Mouse (Mus musculus) retina, postnatal 1 day (tissue): ENCODE results near the gene Kmt5c.

Experiments used
- DNase-seq: peaks from one replicate; pipeline ENCODE4 v3.0.0-alpha.2; 2012

Gene Kmt5c

GRCm38 (mm10) chr7:4739544-4740275, at the start of gene Kmt5c:
Kmt5c (plus strand) TSS chr7:4740115.
- peak; percentile 100 for DNase-seq

GRCm38 (mm10) chr7:4690387-4690786, 49.5 kb upstream of the Kmt5c start, which contains the start of gene Brsk1:
Brsk1 (plus strand) TSS chr7:4690604.
- DNase-seq: peak; percentile 96

GRCm38 (mm10) chr7:4690951-4691653, 48.8 kb upstream of the Kmt5c start:
- peak; percentile 31 for DNase-seq

GRCm38 (mm10) chr7:4693004-4693403, 46.9 kb upstream of the Kmt5c start:
- no peak for DNase-seq

- DNase-seq: no peak
Observed at GRCm38 (mm10) chr7:4702334-4702733, 37.6 kb upstream of the Kmt5c start.

GRCm38 (mm10) chr7:4703195-4703594, 36.7 kb upstream of the Kmt5c start:
- no peak for DNase-seq

- DNase-seq: peak; percentile 60
Observed at GRCm38 (mm10) chr7:4705098-4705497, 34.8 kb upstream of the Kmt5c start.

- no peak for DNase-seq
Observed at GRCm38 (mm10) chr7:4712594-4712993, 27.3 kb upstream of the Kmt5c start.

GRCm38 (mm10) chr7:4716955-4717354, 23.0 kb upstream of the Kmt5c start:
- DNase-seq: no peak

GRCm38 (mm10) chr7:4719276-4719675, 20.6 kb upstream of the Kmt5c start:
- DNase-seq: no peak

- DNase-seq: peak; percentile 35
Observed at GRCm38 (mm10) chr7:4723508-4723907, 16.4 kb upstream of the Kmt5c start.

- no peak for DNase-seq
Observed at GRCm38 (mm10) chr7:4724359-4724758, 15.6 kb upstream of the Kmt5c start.

GRCm38 (mm10) chr7:4725169-4725568, 14.7 kb upstream of the Kmt5c start, which contains the start of gene Tmem150b:
Tmem150b (minus strand) TSS chr7:4725249.
- no peak for DNase-seq

GRCm38 (mm10) chr7:4731090-4731489, 8.8 kb upstream of the Kmt5c start:
- no peak for DNase-seq

GRCm38 (mm10) chr7:4732968-4733392, 6.9 kb upstream of the Kmt5c start:
- DNase-seq: no peak

GRCm38 (mm10) chr7:4739041-4739543, 823 bp upstream of the Kmt5c start:
- no peak for DNase-seq

GRCm38 (mm10) chr7:4740309-4740727, 403 bp downstream of the Kmt5c start:
- DNase-seq: no peak

- DNase-seq: peak; percentile 75
Observed at GRCm38 (mm10) chr7:4741151-4741550, 1.2 kb downstream of the Kmt5c start.

GRCm38 (mm10) chr7:4741672-4742481, 2.0 kb downstream of the Kmt5c start:
- DNase-seq: no peak

GRCm38 (mm10) chr7:4742482-4742819, 2.5 kb downstream of the Kmt5c start:
- no peak for DNase-seq

- DNase-seq: no peak
Observed at GRCm38 (mm10) chr7:4743354-4743753, 3.4 kb downstream of the Kmt5c start.

- no peak for DNase-seq
Observed at GRCm38 (mm10) chr7:4744886-4745285, 5.0 kb downstream of the Kmt5c start.

- no peak for DNase-seq
Observed at GRCm38 (mm10) chr7:4746326-4746980, 6.5 kb downstream of the Kmt5c start.
